Mouse (Mus musculus): ENCODE results near the gene Igf2bp3.

Igf2bp3 gene

GRCm38 (mm10) chr6:49173674-49174073, 41.1 kb downstream of the Igf2bp3 start:
- no peak for DNase-seq (ENCODE audit: low spot score)

- DNase-seq (ENCODE audit: low spot score) = peak; percentile 94
These were observed 41.5 kb downstream of the Igf2bp3 start for GRCm38 (mm10) chr6:49173265-49173664.

GRCm38 (mm10) chr6:49171216-49171615, 43.5 kb downstream of the Igf2bp3 start:
- DNase-seq (ENCODE audit: low spot score) = peak; percentile 77

- no peak for DNase-seq (ENCODE audit: low spot score)
These were observed 46.1 kb downstream of the Igf2bp3 start for GRCm38 (mm10) chr6:49168648-49169047.

GRCm38 (mm10) chr6:49167406-49167805, 47.4 kb downstream of the Igf2bp3 start:
- no peak for DNase-seq (ENCODE audit: low spot score)

- no peak for DNase-seq (ENCODE audit: low spot score)
These were observed 48.4 kb downstream of the Igf2bp3 start for GRCm38 (mm10) chr6:49166318-49166717.

GRCm38 (mm10) chr6:49165855-49166254, 48.9 kb downstream of the Igf2bp3 start:
- no peak for DNase-seq (ENCODE audit: low spot score)

- no peak for DNase-seq (ENCODE audit: low spot score)
These were observed 49.7 kb downstream of the Igf2bp3 start for GRCm38 (mm10) chr6:49165101-49165500.

- no peak for DNase-seq (ENCODE audit: low spot score)
These were observed 50.1 kb downstream of the Igf2bp3 start for GRCm38 (mm10) chr6:49164701-49165100.

GRCm38 (mm10) chr6:49159971-49160370, 54.8 kb downstream of the Igf2bp3 start:
- DNase-seq (ENCODE audit: low spot score) = peak; percentile 42

- peak; percentile 58 for DNase-seq (ENCODE audit: low spot score)
These were observed 58.0 kb downstream of the Igf2bp3 start for GRCm38 (mm10) chr6:49156826-49157175.

- peak; percentile 55 for DNase-seq (ENCODE audit: low spot score)
These were observed 58.5 kb downstream of the Igf2bp3 start for GRCm38 (mm10) chr6:49156170-49156825.

GRCm38 (mm10) chr6:49151465-49151864, 63.3 kb downstream of the Igf2bp3 start:
- no peak for DNase-seq (ENCODE audit: low spot score)

GRCm38 (mm10) chr6:49150349-49151229, 64.2 kb downstream of the Igf2bp3 start:
- no peak for DNase-seq (ENCODE audit: low spot score)

- no peak for DNase-seq (ENCODE audit: low spot score)
These were observed 65.4 kb downstream of the Igf2bp3 start for GRCm38 (mm10) chr6:49149202-49149930.

GRCm38 (mm10) chr6:49148781-49149180, 66.0 kb downstream of the Igf2bp3 start:
- no peak for DNase-seq (ENCODE audit: low spot score)

GRCm38 (mm10) chr6:49148368-49148767, 66.4 kb downstream of the Igf2bp3 start:
- DNase-seq (ENCODE audit: low spot score) = no peak

- no peak for DNase-seq (ENCODE audit: low spot score)
These were observed 68.3 kb downstream of the Igf2bp3 start for GRCm38 (mm10) chr6:49146461-49146860.

GRCm38 (mm10) chr6:49142428-49142827, 72.3 kb downstream of the Igf2bp3 start:
- peak; percentile 25 for DNase-seq (ENCODE audit: low spot score)

GRCm38 (mm10) chr6:49141125-49141524, 73.6 kb downstream of the Igf2bp3 start:
- DNase-seq (ENCODE audit: low spot score) = no peak

GRCm38 (mm10) chr6:49138159-49139051, 76.4 kb downstream of the Igf2bp3 start:
- DNase-seq (ENCODE audit: low spot score) = peak; percentile 78

GRCm38 (mm10) chr6:49136739-49137138, 78.0 kb downstream of the Igf2bp3 start:
- DNase-seq (ENCODE audit: low spot score) = no peak

All from adipocyte (in vitro differentiated cells).